Mouse (Mus musculus) lung, postnatal 14 days (tissue): ENCODE measurements around the gene Coq9.

Experiments
- DNase-seq: peaks from one replicate; pipeline ENCODE4 v3.0.0; 2021

Gene Coq9

DNA sequence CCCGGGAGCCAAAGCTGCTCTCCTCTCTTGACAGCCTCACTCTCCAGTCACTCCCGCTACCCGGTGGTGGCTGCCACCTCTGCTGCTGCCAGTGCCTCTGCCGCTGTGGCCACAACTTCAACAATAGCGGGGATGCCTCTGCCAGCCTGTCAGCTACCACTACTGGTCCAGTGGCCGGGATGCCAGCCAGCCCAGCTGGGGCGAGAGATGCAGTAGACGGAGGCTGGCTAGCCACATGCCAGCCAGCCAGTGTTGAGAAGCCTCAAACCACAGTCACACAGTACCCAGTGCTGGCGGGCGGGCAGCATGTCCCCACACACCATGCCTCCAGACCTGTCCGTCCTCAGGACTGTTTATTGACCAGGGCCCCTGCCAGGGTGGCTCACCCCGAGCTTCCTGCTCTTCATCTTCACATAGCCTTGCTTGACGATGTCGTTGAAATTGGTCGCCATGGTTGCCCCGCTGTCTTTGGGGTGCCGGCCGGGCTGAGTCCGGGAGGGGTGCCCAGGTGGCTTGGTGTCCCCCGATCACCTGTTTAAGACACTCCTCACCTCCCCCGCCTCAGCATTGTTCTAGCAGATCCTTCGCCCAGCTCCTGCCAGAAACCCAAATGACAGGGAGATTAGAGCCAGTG lies 32.5 kb downstream of the Coq9 start:
- DNase-seq: peak; percentile 17

DNA sequence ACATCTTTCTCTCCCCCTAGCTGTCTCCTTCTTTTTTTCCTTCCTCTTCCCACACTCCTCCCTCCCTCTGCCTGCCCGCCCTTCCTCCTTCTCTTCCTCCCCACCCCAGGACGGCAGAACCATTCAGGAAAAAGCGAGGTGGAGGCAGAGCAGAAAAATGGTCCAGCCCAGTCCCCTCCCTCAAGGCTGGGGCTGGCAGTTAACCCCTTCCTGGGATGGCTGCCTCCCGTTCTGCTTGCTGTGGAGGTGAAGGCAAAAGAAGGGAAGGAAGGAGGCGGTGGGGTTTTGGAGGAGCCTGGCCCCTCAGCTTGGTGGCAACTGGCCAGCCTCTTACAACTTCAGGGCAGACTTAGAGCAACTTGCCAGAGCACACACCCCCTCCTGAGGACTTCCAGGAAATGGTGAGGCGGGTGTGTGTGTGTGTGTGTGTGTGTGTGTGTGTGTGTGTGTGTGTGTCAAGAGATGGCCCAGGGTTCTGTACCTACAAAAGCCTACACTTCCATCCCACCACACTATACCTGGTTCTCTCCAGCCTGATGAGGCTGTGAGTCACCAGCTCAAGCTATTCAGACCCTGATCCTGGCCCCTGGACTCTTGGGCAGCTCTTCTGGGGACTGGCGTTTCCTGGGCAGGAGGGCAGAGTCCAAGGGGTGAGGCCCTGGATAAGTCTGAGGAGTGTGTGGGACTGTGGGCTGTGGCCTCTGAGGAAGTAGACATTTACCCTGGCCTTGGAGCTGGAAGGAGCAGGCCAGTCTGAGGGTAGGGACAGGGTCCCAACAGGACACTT lies 33.2 kb downstream of the Coq9 start:
- DNase-seq: peak; percentile 65

DNA sequence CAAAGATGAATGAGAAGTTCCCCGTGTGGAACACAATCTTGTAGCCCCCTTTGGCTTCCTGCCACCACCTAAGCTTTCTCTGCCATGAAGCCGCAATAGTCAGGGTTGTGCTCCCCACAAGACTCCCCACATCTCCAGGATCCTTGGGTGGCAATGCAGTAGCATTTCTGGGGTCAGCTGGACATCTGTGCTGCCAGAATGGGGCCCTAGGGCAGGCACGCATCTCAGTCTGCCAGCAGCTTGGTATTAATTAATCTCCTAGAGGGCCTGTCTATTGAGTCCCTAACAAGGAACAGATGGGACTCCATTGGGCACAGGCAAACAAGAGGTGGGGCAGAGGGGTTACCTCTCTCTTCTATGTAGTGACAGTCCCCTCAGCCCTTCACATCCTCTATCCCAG lies 34.0 kb downstream of the Coq9 start:
- no peak for DNase-seq

DNA sequence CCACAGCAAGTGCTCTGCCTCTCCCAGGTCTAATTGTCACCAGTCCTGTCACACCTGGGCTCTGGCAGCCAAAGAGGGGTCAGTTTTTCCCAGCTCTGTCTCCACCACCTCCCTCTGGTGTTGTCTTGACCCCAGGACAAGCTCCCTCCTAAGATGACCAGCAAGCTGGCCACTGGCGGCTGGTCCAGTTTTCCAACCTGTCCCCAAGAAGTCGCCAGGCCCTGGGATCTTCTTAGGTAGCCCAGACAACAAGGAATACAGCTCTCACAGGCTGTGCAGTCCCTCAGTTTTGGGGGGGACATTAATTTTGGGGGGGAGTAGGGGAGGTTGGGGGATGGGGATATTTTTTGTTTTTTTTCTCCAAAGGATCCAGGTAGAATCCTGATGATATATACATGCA lies 34.5 kb downstream of the Coq9 start:
- DNase-seq: no peak

DNA sequence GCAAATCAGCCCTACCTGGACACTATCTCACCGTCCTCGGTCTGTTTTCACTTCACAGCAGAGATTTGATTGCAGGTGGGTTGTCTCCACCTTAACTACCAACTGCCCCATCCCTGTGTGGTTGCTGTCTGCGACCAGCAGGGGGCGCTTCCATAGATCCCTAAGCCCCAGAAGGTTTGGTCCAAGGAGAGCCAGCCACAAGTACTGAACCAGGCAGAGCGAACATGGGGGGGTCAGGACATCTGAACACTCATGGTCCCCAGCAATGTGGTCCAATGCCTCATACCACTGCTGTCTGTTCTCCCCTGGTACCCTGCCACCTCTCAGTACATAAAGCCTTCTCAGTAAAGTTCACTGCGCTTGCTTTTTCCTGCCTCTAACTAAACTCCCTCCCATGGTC lies 36.2 kb downstream of the Coq9 start:
- DNase-seq: peak; percentile 82

DNA sequence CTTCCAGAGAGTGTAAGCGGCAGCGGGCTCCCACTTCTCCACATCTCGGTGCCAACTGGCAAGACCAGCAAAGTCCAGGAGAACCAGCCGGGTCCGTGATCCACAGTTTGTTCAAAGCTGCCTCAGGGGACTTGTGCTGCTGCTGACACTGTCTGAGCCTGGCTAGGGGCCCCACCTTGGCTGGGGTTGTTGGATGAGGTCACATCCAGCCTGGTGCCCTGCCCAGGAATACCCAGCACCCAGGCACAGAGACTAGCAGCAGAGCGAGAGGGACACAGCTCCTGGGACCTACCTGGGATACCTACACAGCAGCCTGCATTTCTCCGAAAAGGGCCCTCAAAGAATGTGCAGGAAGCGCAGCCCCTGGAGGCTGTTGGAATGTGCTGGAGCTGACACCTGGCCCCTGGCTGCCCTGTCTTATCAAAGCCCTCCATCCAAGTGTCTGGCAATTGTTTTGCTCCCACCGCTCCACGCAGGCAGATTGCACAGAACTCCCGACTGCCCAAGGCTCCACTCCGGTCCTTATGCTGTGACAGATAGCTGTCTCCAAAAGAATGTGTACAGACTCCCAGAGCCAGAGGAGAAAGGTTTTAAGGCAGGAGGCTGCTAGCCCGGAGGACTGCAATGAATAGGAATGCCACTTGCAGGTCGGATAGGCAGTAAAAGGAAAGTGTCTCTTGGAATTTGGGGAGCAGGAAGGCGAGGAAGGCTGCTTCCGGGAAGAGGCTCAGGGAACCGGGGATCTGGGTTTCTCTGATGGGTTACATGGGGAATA lies 37.2 kb downstream of the Coq9 start:
- peak; percentile 42 for DNase-seq

DNA sequence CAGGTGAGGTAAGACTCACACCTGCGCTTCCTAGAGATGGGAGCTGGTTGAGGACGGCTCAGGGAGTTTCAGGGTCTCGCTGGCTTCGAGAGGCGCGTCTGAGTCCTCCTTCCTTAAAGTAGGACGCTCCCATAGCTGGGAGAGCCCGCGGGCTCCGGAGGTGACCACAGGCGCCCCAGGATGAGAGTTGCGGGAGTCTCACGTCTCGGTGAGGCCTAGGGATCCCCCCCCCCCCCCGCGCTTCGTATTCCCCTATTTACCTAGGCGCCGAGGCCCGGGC lies 37.7 kb downstream of the Coq9 start:
- no peak for DNase-seq

DNA sequence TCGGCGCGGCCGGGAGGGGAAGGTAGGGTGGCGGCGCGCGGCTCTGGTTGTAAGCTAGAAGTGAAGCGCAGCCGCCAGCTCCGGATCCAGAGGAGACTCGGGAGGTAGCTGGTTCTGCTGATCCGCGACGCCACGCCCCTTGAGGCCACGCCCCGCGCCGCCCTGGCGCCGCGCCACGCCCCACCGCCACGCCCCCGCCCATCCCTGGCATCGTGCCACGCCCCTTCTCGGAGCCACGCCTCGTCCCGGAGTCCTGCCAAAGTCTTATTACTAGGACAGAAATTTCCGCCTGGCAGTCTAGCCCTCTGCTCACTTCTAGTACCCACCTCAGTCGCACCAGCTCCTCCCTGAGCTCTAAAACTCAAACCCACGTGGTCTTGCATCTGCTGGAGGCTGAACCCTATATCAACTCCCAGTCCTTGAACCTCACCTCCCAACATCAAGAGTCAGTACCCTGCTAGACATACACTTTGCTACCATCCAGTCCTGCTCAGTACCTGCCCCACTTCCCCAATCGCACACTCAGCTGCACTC lies 38.1 kb downstream of the Coq9 start, which contains the start of gene Dok4:
Gene Dok4, minus strand, starts transcription at position 134 of the 534 bp plus-strand sequence.
- DNase-seq: peak; percentile 96

DNA sequence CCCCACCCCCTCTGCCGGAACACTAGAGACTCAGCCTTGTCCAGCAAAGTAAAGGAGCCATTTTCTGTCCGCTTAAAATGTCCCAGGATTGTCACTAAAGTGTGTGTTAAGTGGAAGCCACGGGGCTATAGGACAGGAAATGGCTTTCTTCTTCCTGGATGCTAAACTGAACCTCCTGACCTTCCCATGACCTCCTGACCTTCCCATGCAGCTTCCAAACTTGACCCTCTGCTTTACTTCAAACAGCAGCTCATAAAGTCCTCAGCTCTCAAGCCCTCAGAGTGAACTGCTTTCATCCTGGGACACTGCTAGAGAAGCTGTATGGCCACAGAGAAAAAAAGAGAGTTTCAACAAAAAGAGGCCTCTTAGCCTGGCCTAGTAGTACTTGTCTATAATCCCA lies 38.7 kb downstream of the Coq9 start:
- no peak for DNase-seq

DNA sequence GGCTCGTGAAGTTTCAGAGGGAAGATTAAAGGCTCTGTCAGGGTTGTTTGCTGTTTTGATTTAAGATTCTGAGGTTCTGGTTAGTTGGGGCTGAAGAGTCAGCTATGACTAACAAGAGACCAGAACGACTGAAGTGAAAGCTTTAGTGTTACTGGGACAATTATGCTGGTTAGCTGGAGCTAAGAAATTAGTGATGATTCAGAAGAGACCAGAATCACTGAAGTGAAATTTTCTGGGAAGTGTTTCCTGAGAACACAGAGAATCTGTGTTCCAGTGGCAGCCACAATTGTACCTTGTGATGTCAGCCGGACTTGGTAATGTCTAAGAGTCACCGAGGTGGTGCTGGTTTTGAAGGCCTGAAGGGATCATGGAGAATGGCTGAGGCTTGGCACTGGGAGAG lies 42.6 kb downstream of the Coq9 start:
- no peak for DNase-seq

DNA sequence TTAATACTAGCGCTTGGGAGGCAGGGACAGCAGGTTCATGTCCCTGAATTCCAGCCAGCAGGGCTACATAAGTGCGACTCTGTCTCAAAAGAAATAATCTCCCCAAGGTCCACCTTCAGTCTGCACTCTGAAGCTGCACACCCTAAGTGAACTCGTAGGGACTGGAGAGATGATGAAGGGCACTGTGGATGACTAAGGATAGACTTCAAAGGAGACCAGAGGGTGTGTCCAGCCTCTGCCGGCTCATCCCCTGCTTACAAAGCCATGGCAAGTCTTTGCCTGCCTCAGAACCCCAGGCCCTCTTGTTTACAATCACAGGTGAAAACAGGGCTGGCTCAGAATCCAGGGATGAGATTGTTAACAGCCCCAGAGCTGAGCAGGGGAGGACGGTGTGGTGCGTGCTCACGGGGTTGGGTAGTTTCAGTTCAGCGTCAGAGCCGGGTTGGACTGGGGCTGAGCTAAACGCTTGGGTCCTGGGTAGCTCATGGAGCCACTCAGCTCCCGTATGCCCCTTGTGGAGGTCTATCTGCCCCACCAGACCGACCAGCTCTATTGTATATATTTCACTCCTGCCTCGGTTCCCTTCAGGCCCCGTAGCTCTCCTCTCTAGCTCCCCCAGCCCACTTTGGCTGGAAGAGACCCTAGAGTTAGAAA lies 50.4 kb downstream of the Coq9 start:
- no peak for DNase-seq

DNA sequence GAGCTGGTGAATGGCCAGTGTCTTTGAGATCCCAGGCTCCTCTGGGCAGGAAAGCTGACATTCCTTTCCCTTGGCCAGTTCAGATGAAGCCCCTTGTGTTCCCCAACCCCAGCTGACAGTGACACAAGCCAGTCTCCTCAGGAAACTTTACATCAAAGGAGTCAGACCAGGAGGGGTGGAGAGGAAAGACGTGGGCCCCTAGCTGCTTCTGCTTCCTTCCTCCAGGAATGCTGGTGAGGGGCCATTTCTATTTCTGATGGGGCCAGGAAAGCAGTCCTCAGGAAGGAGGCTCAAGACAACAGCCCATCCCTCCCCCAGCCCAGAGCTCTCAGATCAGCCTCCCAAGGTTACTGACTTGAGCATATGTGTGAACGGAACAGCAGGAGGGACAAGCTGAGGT lies 54.8 kb downstream of the Coq9 start:
- no peak for DNase-seq

DNA sequence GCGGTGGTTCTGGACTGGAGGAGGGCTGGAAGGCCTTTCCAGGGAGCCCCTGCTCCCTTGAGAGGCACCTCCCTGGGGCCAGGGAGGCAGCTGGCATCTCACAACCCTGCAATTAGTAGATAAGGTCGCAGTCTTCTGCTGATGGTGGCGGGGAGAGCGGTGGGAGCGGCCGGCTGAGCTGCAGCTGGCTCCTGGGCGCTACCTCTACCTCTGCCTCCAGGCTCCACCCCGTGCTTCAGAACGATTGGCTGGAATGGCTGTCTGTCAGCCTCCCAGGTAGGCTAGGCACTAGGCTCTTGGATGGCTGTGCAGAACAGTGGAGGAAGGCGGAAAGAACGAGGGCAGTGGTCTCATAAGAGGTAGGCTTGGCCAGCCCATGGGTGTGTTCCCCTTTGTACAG lies 61.1 kb downstream of the Coq9 start:
- peak; percentile 63 for DNase-seq

DNA sequence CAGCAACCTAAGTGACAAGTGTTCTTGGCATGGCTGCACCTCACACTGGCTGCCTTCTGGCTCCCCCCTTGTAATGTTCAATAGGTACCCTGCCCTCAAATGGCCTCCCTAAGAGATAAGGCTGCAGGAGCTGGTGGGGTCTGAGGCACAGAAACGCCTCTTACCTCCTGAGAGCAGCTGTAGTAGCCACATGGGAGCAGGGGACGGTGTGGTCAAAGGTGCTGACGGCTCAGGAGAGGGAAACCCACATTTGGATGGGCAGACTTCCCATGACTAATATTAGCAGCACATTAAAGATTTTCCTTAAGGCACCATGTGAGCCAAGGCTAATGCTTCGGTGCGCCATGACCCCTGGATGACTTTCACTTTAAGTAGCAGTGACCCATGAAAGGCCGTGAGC lies 62.5 kb downstream of the Coq9 start:
- DNase-seq: no peak

DNA sequence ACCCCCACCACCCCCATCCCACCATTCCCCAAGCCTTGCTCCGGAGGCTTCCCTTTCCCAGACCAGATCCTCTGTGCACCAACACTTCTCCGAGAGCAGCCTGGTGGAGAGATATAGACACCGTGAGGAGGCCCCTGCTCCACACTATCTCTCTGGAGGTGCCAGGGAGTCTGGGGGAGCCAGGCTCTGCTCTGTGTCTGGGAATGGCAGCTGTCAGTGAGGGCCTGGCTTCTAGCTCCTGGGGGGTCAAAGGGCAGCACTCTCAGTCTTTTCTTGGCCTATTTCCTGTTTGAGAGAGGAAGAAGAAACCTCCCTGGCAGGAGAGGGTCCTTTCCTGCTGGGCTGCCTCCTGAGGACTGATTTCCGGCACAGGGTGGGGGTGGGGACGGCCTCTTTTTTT lies 62.9 kb downstream of the Coq9 start:
- DNase-seq: no peak

DNA sequence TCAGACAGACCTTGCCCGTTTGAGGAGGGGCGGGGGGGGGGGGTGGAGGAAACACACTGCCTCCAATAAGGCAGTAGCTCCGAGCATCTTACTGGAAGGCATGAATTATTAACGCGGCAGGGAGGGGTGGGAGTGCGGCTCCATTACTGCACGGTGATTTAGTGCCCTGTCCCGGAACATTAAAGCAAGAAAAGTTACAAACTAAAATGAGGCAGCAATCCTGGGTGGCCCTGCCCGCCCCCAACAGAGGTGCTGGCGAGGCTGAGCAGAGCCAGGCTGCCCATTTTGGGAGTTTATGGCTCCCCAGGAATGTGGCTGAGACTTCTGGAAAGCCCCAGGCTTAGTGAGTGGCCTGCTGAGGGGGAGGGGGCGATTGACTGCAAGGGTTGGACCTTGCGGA lies 65.6 kb downstream of the Coq9 start:
- DNase-seq: no peak
